Mouse (Mus musculus) myocyte (in vitro differentiated cells): ENCODE data around the gene Zfpl1. TPM values are rescaled to one million over a fixed set of nuclear protein-coding genes. Genes with fewer than 3 reads are reported as not detected.
"Not testable (repeated sequence)": the region's sequence is repeated elsewhere in the genome, so short reads cannot be mapped to it uniquely, and the experiment has no call there.

Experiments used
- H3K27me3 ChIP-seq: one replicate; pipeline ENCODE4 v1.6.1; 2011; ENCODE audit not compliant: control insufficient read depth, insufficient read depth, insufficient read length
- H3K36me3 ChIP-seq: one replicate; pipeline ENCODE4 v1.6.1; 2011; ENCODE audit not compliant: control insufficient read depth, insufficient read depth
- H3K4me2 ChIP-seq: one replicate; pipeline ENCODE4 v1.6.1; 2011; ENCODE audit warnings: low read depth, control low read depth
- H3K4me3 ChIP-seq: one replicate; pipeline ENCODE4 v1.5.1; 2011; ENCODE audit warnings: mild to moderate bottlenecking, control low read depth, moderate library complexity
- H3K79me2 ChIP-seq: one replicate; pipeline ENCODE4 v1.6.1; 2011; ENCODE audit not compliant: control insufficient read depth, insufficient read depth
- H3ac ChIP-seq: one replicate; pipeline ENCODE4 v1.6.1; 2011; ENCODE audit not compliant: control insufficient read depth, insufficient read length
- CEBPB ChIP-seq: IDR thresholded peaks from 2 replicates; pipeline ENCODE4 v1.6.1; 2011; ENCODE audit warnings: mild to moderate bottlenecking, moderate library complexity; ENCODE audit not compliant: poor library complexity, insufficient read depth, severe bottlenecking
- E2F4 ChIP-seq: IDR thresholded peaks from one replicate; pipeline ENCODE4 v1.6.1; 2011; ENCODE audit warnings: mild to moderate bottlenecking, control low read depth, moderate library complexity; ENCODE audit not compliant: insufficient read depth
- MAX ChIP-seq: IDR thresholded peaks from one replicate; pipeline ENCODE4 v1.6.1; 2011; ENCODE audit warnings: low read depth, mild to moderate bottlenecking, control low read depth
- MYOD1 ChIP-seq, 3 experiments: IDR thresholded peaks; one replicate each; pipeline ENCODE4 v1.6.1; 2011; ENCODE audit warnings: control low read depth in 2 of 3, low read depth in 2 of 3, mild to moderate bottlenecking in 2 of 3, moderate library complexity in 1 of 3; ENCODE audit not compliant: insufficient read length in 2 of 3, control insufficient read depth in 1 of 3
- MYOG ChIP-seq, 3 experiments: IDR thresholded peaks; one replicate each; pipeline ENCODE4 v1.6.1; 2011; ENCODE audit warnings: control low read depth in 2 of 3, low read depth in 2 of 3, mild to moderate bottlenecking in 2 of 3; ENCODE audit not compliant: insufficient read length in 2 of 3, control insufficient read depth in 1 of 3, insufficient read depth in 1 of 3
- POLR2A ChIP-seq: IDR thresholded peaks from one replicate; pipeline ENCODE4 v1.6.1; 2011; ENCODE audit warnings: low read depth, mild to moderate bottlenecking, control low read depth, moderate library complexity; ENCODE audit not compliant: insufficient read length
- POLR2AphosphoS2 ChIP-seq: IDR thresholded peaks from one replicate; pipeline ENCODE4 v1.6.1; 2011; ENCODE audit warnings: low read depth, control low read depth; ENCODE audit not compliant: insufficient read length
- REST ChIP-seq: IDR thresholded peaks from one replicate; pipeline ENCODE4 v1.6.1; 2011; ENCODE audit warnings: mild to moderate bottlenecking, control low read depth, moderate library complexity; ENCODE audit not compliant: insufficient read depth, insufficient read length
- SRF ChIP-seq: IDR thresholded peaks from one replicate; pipeline ENCODE4 v1.6.1; 2011; ENCODE audit warnings: low read depth; ENCODE audit not compliant: control insufficient read depth, insufficient read length
- TCF12 ChIP-seq: IDR thresholded peaks from one replicate; pipeline ENCODE4 v1.6.1; 2011; ENCODE audit warnings: mild to moderate bottlenecking, control low read depth; ENCODE audit not compliant: poor library complexity, insufficient read depth, severe bottlenecking
- TCF3 ChIP-seq: IDR thresholded peaks from one replicate; pipeline ENCODE4 v1.6.1; 2011; ENCODE audit warnings: low read depth, control low read depth; ENCODE audit not compliant: insufficient read length
- USF1 ChIP-seq: IDR thresholded peaks from one replicate; pipeline ENCODE4 v1.6.1; 2011; ENCODE audit warnings: low read depth, mild to moderate bottlenecking, control low read depth, moderate library complexity
- polyA plus RNA-seq: library from polyadenylated mRNA; unstranded; fragments of >200 nt; fragmentation: generic; extraction: Trizol; gene quantifications from one replicate; pipeline ENCODE4 v1.2.1, GENCODE M21; 2012; ENCODE audit warnings: missing spikeins

Zfpl1 gene
- polyA plus RNA-seq, 1 experiment = 68.5 TPM

DNA sequence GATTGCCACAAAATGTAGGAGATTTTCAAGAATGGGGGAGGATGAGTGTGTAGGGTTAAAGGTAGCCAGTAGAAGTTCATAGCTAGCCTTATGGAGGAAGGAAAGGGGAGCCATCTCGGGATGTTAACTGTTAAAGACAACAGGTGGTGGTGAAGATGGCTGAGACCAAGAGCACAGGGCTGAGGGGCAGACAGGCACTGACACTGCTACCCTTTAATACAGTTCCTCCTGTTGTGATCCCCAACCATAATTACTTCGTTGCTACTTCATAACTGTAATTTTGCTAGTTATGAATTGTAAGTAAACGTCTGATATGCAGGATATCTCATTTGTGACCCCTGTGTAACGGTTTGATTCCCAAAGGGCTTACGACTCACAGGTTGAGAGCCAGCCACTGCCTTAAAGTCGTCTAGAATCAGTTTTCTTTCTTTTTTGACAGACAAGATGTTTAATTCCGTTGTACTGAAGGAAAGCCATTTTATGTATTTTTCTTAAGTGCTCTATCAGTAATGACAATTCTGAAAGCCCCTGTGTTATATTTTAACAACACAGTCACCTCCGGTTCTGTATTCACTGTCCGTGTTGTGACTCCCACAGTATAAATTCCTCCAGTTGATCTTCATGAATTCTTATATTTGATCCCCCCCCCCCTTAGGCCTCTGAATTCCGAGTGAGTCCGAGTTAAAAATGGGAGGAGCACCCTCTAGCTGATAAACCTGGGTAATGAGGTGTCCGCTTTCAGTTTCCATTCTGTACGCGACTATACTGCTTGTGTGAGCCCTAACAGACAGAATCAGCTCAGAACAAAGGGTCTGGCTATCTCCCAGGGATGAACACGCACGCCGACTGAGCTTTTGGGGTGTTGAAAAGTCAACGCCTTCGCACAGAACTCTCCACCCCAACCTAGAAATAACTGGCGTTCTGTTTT is 39.1 kb downstream of the Zfpl1 start:
- Histone ChIP-seq H3K4me3 (peak overlapping the region; percentile 94), H3K27me3 (no peaks in the 10 kb centered on the region), H3K79me2 (peaks cover 16% of the 10 kb centered on the region), H3ac (peak overlapping the region; percentile 46), H3K4me2 (peak overlapping the region; percentile 88), H3K36me3 (peaks cover 9% of the 10 kb centered on the region)
- TF ChIP-seq MYOD1 (IDR thresholded peaks at IDR 0.05; ENCODE audit: control insufficient read depth in 1 of 3, insufficient read length in 2 of 3, low read depth in 2 of 3) (peak in 1 of 3 experiments; percentile 35), E2F4 (no peak)

DNA sequence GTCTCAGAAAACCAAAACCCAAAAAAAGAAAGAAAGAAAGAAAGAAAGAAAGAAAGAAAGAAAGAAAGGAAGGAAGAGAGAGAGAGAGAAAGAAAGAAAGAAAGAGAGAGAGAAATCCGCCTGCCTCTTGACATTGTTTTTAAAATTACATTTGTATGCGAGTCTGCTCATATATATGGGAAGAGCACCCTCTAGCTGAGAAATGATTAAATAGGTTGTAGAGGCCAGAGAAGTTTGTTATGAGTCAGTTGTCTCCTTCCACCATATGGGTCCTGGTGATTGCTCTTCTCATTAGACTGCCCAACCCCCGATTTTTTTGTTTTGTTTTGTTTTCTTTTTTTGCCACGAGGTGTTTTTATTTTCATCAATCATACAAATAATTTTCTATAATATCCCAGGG is 40.7 kb downstream of the Zfpl1 start:
- H3K27me3 ChIP-seq, H3K4me3 ChIP-seq, H3K36me3 ChIP-seq, H3K4me2 ChIP-seq, H3ac ChIP-seq: not testable (repeated sequence)
- H3K79me2 ChIP-seq = peaks cover 16% of the 10 kb centered on the region

DNA sequence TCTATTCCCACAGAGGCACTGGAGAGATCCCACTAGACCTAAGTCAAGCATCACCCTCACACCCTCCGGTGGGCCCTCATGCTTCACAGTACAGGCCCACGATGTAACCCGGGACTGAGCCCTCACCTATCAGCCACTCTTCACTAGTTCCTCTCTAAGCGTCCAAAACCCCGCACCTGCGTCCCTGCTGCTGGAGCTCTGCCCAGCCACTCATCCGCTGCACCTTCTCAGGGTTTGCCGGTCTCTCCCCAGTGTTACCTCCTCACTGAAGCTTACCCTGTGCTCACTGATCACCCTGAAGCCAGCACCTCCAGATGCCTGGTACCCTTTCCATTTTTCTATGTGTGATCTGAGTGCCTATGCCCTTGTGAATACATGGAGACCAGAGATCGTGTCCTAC is 42.5 kb downstream of the Zfpl1 start:
- Histone ChIP-seq H3K36me3 (no peaks in the 10 kb centered on the region), H3K27me3 (no peaks in the 10 kb centered on the region), H3ac (no peak overlapping the region), H3K4me3 (no peak overlapping the region), H3K79me2 (peaks cover under 1% of the 10 kb centered on the region), H3K4me2 (no peak overlapping the region)
- TF ChIP-seq CEBPB (no peak), TCF3 (no peak), MYOD1 (IDR thresholded peaks at IDR 0.05; ENCODE audit: control insufficient read depth in 1 of 3, insufficient read length in 2 of 3, low read depth in 2 of 3) (no peak), TCF12 (no peak), POLR2AphosphoS2 (peak; percentile 62), MAX (no peak)

DNA sequence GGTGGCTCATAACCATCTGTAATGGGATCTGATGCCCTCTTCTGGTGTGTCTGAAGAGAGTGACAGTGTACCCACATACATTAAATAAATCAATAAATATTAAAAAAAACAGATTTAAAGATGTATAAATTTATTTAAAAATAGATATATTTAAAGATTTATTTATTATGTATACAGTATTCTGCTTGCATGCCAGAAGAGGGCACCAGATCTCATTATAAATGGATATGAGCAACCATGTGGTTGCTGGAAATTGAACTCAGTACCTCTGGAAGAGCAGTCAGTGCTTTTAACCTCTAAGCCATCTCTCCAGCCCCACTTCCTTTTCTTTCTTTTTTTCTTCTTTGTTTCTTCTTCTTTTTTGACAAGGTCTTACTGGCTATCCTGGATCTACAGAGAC is 44.8 kb downstream of the Zfpl1 start:
- Histone ChIP-seq H3K79me2 (no peaks in the 10 kb centered on the region), H3ac (no peak overlapping the region), H3K4me3 (no peak overlapping the region), H3K27me3 (no peaks in the 10 kb centered on the region), H3K4me2 (no peak overlapping the region), H3K36me3 (no peaks in the 10 kb centered on the region)
- TF ChIP-seq POLR2A (no peak), USF1 (no peak), POLR2AphosphoS2 (no peak), TCF3 (no peak), E2F4 (no peak)

DNA sequence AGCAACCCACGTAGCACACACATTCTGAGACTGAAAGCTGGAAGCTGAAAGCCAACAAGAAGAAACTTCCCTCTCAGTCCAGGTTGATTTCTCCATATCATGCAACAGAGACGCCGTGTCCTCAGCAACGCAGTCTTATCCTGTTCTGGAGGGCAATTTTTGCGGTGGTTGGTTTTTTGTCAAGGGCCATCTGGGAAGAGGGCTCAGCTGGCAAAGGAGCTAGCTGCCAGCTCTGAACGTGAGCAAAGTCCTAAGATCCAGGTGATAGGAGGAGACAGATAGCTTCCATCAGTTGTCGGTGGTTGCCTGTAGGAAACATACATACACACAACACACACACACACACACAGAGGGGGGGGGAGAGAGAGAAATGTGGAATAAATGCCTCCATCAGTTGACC is 46.4 kb downstream of the Zfpl1 start:
- H3K27me3 ChIP-seq = no peaks in the 10 kb centered on the region
- no peak overlapping the region for H3ac ChIP-seq
- H3K36me3 ChIP-seq = no peaks in the 10 kb centered on the region
- TF ChIP-seq SRF (no peak), POLR2A (no peak), TCF12 (no peak), MAX (no peak), E2F4 (no peak), REST (no peak), USF1 (no peak), CEBPB (no peak), TCF3 (no peak), MYOD1 (IDR thresholded peaks at IDR 0.05; ENCODE audit: control insufficient read depth in 1 of 3, insufficient read length in 2 of 3, low read depth in 2 of 3) (no peak)
- no peak overlapping the region for H3K4me2 ChIP-seq
- no peaks in the 10 kb centered on the region for H3K79me2 ChIP-seq
- no peak overlapping the region for H3K4me3 ChIP-seq

DNA sequence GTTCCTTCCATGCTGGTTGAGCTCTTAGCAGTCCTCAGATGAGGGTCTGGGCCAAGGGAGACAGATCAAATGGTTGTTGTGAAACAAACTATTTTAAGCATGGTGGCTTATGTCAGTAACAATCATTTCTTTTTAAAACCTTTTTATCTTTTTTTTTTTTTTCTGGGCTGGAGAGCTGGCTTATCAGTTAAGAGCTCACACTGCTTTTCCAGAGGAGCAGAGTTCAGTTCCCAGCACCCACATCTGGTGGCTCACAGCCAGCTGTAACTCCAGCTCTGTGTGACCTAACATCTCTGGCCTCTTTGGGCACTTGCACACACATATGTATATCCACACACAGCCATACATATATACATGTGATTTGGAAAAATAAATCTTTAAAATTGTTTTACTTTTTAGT is 47.1 kb downstream of the Zfpl1 start:
- H3K27me3 ChIP-seq = no peaks in the 10 kb centered on the region
- H3ac ChIP-seq = no peak overlapping the region
- H3K79me2 ChIP-seq = no peaks in the 10 kb centered on the region
- H3K4me3 ChIP-seq = no peak overlapping the region
- TF ChIP-seq REST (no peak), CEBPB (no peak), E2F4 (no peak), MYOD1 (IDR thresholded peaks at IDR 0.05; ENCODE audit: control insufficient read depth in 1 of 3, insufficient read length in 2 of 3, low read depth in 2 of 3) (no peak), MAX (no peak), POLR2A (no peak), POLR2AphosphoS2 (no peak), USF1 (no peak), MYOG (IDR thresholded peaks at IDR 0.05; ENCODE audit: control insufficient read depth in 1 of 3, insufficient read depth in 1 of 3, insufficient read length in 2 of 3, low read depth in 2 of 3) (no peak), TCF12 (no peak), TCF3 (no peak), SRF (no peak)
- H3K36me3 ChIP-seq = no peaks in the 10 kb centered on the region
- H3K4me2 ChIP-seq = no peak overlapping the region
